Mouse (Mus musculus): Measurements from ENCODE around the gene Lrrc36. TPM values are rescaled to one million over a fixed set of nuclear protein-coding genes. Genes with fewer than 3 reads are reported as not detected.

Gene Lrrc36
- 0.13 TPM in 1 of 2 replicates, not detected in the other for total RNA-seq (2012; rRNA removed)

- TF ChIP-seq HCFC1 (IDR thresholded peaks at IDR 0.05; ENCODE audit: borderline replicate concordance, insufficient read depth, low read length) (peak; percentile 48; the same call in 1 of the 2 replicates), CHD2 (IDR thresholded peaks at IDR 0.05; ENCODE audit: low read depth, low read length) (peak; percentile 77), MAFK (IDR thresholded peaks at IDR 0.05; ENCODE audit: insufficient read depth, low read depth, low read length) (no peak)
- H3K4me1 ChIP-seq (ENCODE audit: control insufficient read depth in 2 of 2, insufficient read depth in 2 of 2, low read length in 2 of 2, poor library complexity in 1 of 2), result peaks cover 0 to 3% of the 10 kb centered on the region in 2 experiments; a peak in 1 of 4 replicates
- no peaks in the 10 kb centered on the region for H3K9me3 ChIP-seq (ENCODE audit: control insufficient read depth, insufficient read depth, low read depth, low read length)
- no peak within 1 kb of the TSS for H3K27ac ChIP-seq (ENCODE audit: insufficient read depth, low read depth, low read length, poor library complexity, severe bottlenecking)
- no peaks in the 10 kb centered on the region for H3K36me3 ChIP-seq (ENCODE audit: control insufficient read depth, insufficient read depth, low read length, poor library complexity, severe bottlenecking)
- in situ Hi-C loops (cut with MboI; ENCODE audit: low sequenced_read_pairs in 2 of 2, unreplicated experiment in 2 of 2), result no loop called here
- H3K9ac ChIP-seq (ENCODE audit: insufficient read depth, low read depth, low read length, poor library complexity, severe bottlenecking), result peak within 1 kb of the TSS; percentile 60
- peak within 1 kb of the TSS; percentile 41 to 64; a peak in 3 of 4 replicates for H3K4me3 ChIP-seq (ENCODE audit: insufficient read depth in 1 of 2, low read depth in 1 of 2, low read length in 2 of 2, poor library complexity in 1 of 2, severe bottlenecking in 1 of 2)
- peak; percentile 83 for DNase-seq (ENCODE audit: low read depth, low spot score)
Measured at GRCm38 (mm10) chr8:105413391-105413790, at the start of gene Lrrc36, which contains the start of gene Kctd19. Gene Lrrc36, plus strand, starts transcription at chr8:105413571. Gene Kctd19, minus strand, starts transcription at chr8:105413502.

- no peak overlapping the region for H3K4me3 ChIP-seq (ENCODE audit: insufficient read depth in 1 of 2, low read depth in 1 of 2, low read length in 2 of 2, poor library complexity in 1 of 2, severe bottlenecking in 1 of 2)
- no peak overlapping the region for H3K27ac ChIP-seq (ENCODE audit: insufficient read depth, low read depth, low read length, poor library complexity, severe bottlenecking)
- in situ Hi-C loops (cut with MboI; ENCODE audit: low sequenced_read_pairs in 2 of 2, unreplicated experiment in 2 of 2), result no loop called here
- TF ChIP-seq CHD2 (IDR thresholded peaks at IDR 0.05; ENCODE audit: low read depth, low read length) (no peak), ZNF384 (IDR thresholded peaks at IDR 0.05; ENCODE audit: low read depth, low read length) (no peak), HCFC1 (IDR thresholded peaks at IDR 0.05; ENCODE audit: borderline replicate concordance, insufficient read depth, low read length) (no peak), ZC3H11A (IDR thresholded peaks at IDR 0.05; ENCODE audit: borderline replicate concordance, low read depth, low read length) (no peak), MAFK (IDR thresholded peaks at IDR 0.05; ENCODE audit: insufficient read depth, low read depth, low read length) (no peak)
- no peak overlapping the region for H3K9ac ChIP-seq (ENCODE audit: insufficient read depth, low read depth, low read length, poor library complexity, severe bottlenecking)
- H3K36me3 ChIP-seq (ENCODE audit: control insufficient read depth, insufficient read depth, low read length, poor library complexity, severe bottlenecking), result peaks cover 4% of the 10 kb centered on the region; the same call in 1 of the 2 replicates
- H3K4me1 ChIP-seq (ENCODE audit: control insufficient read depth in 2 of 2, insufficient read depth in 2 of 2, low read length in 2 of 2, poor library complexity in 1 of 2), result peaks cover 0 to 3% of the 10 kb centered on the region in 2 experiments; a peak in 2 of 4 replicates
- H3K9me3 ChIP-seq (ENCODE audit: control insufficient read depth, insufficient read depth, low read depth, low read length), result no peaks in the 10 kb centered on the region
- DNase-seq (ENCODE audit: low read depth, low spot score), result no peak
Measured at GRCm38 (mm10) chr8:105367107-105367506, 46.3 kb upstream of the Lrrc36 start.

GRCm38 (mm10) chr8:105372473-105372872 lies 40.9 kb upstream of the Lrrc36 start:
- TF ChIP-seq MAFK (IDR thresholded peaks at IDR 0.05; ENCODE audit: insufficient read depth, low read depth, low read length) (no peak), HCFC1 (IDR thresholded peaks at IDR 0.05; ENCODE audit: borderline replicate concordance, insufficient read depth, low read length) (no peak), CHD2 (IDR thresholded peaks at IDR 0.05; ENCODE audit: low read depth, low read length) (no peak), ZNF384 (IDR thresholded peaks at IDR 0.05; ENCODE audit: low read depth, low read length) (no peak), ZC3H11A (IDR thresholded peaks at IDR 0.05; ENCODE audit: borderline replicate concordance, low read depth, low read length) (no peak)
- Histone ChIP-seq H3K4me3 (ENCODE audit: insufficient read depth in 1 of 2, low read depth in 1 of 2, low read length in 2 of 2, poor library complexity in 1 of 2, severe bottlenecking in 1 of 2) (no peak overlapping the region), H3K36me3 (ENCODE audit: control insufficient read depth, insufficient read depth, low read length, poor library complexity, severe bottlenecking) (peaks cover 4% of the 10 kb centered on the region; the same call in 1 of the 2 replicates), H3K27ac (ENCODE audit: insufficient read depth, low read depth, low read length, poor library complexity, severe bottlenecking) (no peak overlapping the region), H3K9me3 (ENCODE audit: control insufficient read depth, insufficient read depth, low read depth, low read length) (no peaks in the 10 kb centered on the region), H3K4me1 (ENCODE audit: control insufficient read depth in 2 of 2, insufficient read depth in 2 of 2, low read length in 2 of 2, poor library complexity in 1 of 2) (peaks cover 0 to 9% of the 10 kb centered on the region in 2 experiments; a peak in 1 of 4 replicates), H3K9ac (ENCODE audit: insufficient read depth, low read depth, low read length, poor library complexity, severe bottlenecking) (no peak overlapping the region)
- in situ Hi-C loops (cut with MboI; ENCODE audit: low sequenced_read_pairs in 2 of 2, unreplicated experiment in 2 of 2), result no loop called here
- DNase-seq (ENCODE audit: low read depth, low spot score), result no peak

- no peaks in the 10 kb centered on the region for H3K9me3 ChIP-seq (ENCODE audit: control insufficient read depth, insufficient read depth, low read depth, low read length)
- TF ChIP-seq ZNF384 (IDR thresholded peaks at IDR 0.05; ENCODE audit: low read depth, low read length), result no peak
- no peak for TF ChIP-seq HCFC1 (IDR thresholded peaks at IDR 0.05; ENCODE audit: borderline replicate concordance, insufficient read depth, low read length)
- no peak for TF ChIP-seq ZC3H11A (IDR thresholded peaks at IDR 0.05; ENCODE audit: borderline replicate concordance, low read depth, low read length)
- no peak for TF ChIP-seq MAFK (IDR thresholded peaks at IDR 0.05; ENCODE audit: insufficient read depth, low read depth, low read length)
- no peak for TF ChIP-seq CHD2 (IDR thresholded peaks at IDR 0.05; ENCODE audit: low read depth, low read length)
- in situ Hi-C loops (cut with MboI; ENCODE audit: low sequenced_read_pairs in 2 of 2, unreplicated experiment in 2 of 2), result no loop called here
- no peak for DNase-seq (ENCODE audit: low read depth, low spot score)
- no peak within 1 kb of the TSS for H3K4me3 ChIP-seq (ENCODE audit: insufficient read depth in 1 of 2, low read depth in 1 of 2, low read length in 2 of 2, poor library complexity in 1 of 2, severe bottlenecking in 1 of 2)
- H3K27ac ChIP-seq (ENCODE audit: insufficient read depth, low read depth, low read length, poor library complexity, severe bottlenecking), result no peak within 1 kb of the TSS
- peaks cover 4% of the 10 kb centered on the region; the same call in 1 of the 2 replicates for H3K36me3 ChIP-seq (ENCODE audit: control insufficient read depth, insufficient read depth, low read length, poor library complexity, severe bottlenecking)
- H3K9ac ChIP-seq (ENCODE audit: insufficient read depth, low read depth, low read length, poor library complexity, severe bottlenecking), result no peak within 1 kb of the TSS
- H3K4me1 ChIP-seq (ENCODE audit: control insufficient read depth in 2 of 2, insufficient read depth in 2 of 2, low read length in 2 of 2, poor library complexity in 1 of 2), result peaks cover 0 to 9% of the 10 kb centered on the region in 2 experiments; a peak in 1 of 4 replicates
Measured at GRCm38 (mm10) chr8:105373032-105373431, 40.3 kb upstream of the Lrrc36 start, which contains the start of gene Plekhg4. Gene Plekhg4, plus strand, starts transcription at chr8:105373274.

Data from ES-E14 (cell line).